Mouse (Mus musculus) central nervous system, embryonic 14 days (tissue): Measurements from ENCODE around the gene Ptma. TPM values are rescaled to one million over a fixed set of nuclear protein-coding genes. Genes with fewer than 3 reads are reported as not detected.

Experiments
- polyA plus RNA-seq: library from polyadenylated mRNA; depleted of rRNA; stranded (reverse); fragments of >200 nt; gene quantifications from 2 replicates; pipeline ENCODE4 v1.2.3, GENCODE M21; 2012; rRNA removed

Ptma gene
- polyA plus RNA-seq = 3,111 and 3,676 TPM in 2 replicates

DNA sequence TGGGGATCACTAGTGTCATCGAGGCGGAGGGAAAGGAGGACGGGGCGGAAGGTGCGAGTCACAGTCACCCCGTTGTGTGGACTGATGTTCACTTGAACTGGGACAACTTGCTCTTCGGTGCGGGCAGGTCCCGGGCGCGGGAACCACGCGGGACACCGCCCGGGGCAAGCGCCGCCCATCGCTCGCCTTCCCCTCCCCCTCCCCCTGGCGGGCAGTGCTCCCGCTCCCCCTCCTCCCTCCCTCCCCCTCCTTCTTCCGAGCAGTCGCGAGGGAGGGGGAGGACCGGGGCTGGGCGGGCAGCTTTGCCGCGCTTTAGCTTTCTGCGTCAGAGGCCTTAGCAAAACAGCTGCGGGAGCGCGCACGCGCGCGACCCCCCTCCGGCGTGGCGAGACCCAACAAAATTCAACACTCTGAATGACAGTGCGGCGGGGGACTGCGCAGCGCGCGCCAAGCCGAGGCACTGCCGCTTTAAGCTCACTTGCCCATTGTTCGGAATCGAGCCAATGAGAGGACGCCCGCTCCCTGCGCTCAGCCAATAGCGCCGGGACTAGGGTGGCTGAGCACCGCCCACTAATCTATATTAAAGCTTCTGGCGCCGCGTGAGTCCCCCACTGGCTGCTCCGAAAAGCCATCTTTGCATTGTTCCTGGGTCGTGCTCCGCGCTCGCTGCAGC lies at the start of gene Ptma:
Ptma (plus strand) TSS at position 611 of the 673 bp plus-strand sequence.

Other genes with a start within 250 kb of the Ptma start
- gene B3gnt7, start 223.9 kb upstream of the Ptma start, polyA plus RNA-seq = 3.8 and 5.0 TPM in 2 replicates
- gene Ncl, start 167.3 kb upstream of the Ptma start, polyA plus RNA-seq = 148 and 177 TPM in 2 replicates
- gene Nmur1, start 100.5 kb upstream of the Ptma start, polyA plus RNA-seq = 0.05 and 0.13 TPM in 2 replicates
- gene Tex44, start 100.4 kb upstream of the Ptma start, polyA plus RNA-seq = not detected in 2 replicates
- 87.5 and 92.4 TPM in 2 replicates for gene Pde6d, start 55.9 kb downstream of the Ptma start, polyA plus RNA-seq
- 71.1 and 71.8 TPM in 2 replicates for gene Cops7b, start 56.2 kb downstream of the Ptma start, polyA plus RNA-seq
- gene Nppc, start 143.8 kb downstream of the Ptma start, polyA plus RNA-seq = 4.3 and 5.7 TPM in 2 replicates
- 30.9 and 33.8 TPM in 2 replicates for gene Dis3l2, start 177.1 kb downstream of the Ptma start, polyA plus RNA-seq